Mouse (Mus musculus) hindlimb bud, embryonic 11.5 days (tissue): ENCODE measurements around the gene Cacnb4.
A peak's percentile ranks its signal among the peaks of the same experiment; 100 is the strongest.

Experiments
- DNase-seq: peaks from one replicate; pipeline ENCODE4 v3.0.0-alpha.2; 2012; ENCODE audit warnings: low read depth, low spot score; ENCODE audit errors: extremely low spot score

Cacnb4 gene

GRCm38 (mm10) chr2:52651547-52651946 is 25.1 kb downstream of the Cacnb4 start:
- no peak for DNase-seq

GRCm38 (mm10) chr2:52647255-52647998 is 29.2 kb downstream of the Cacnb4 start:
- no peak for DNase-seq

GRCm38 (mm10) chr2:52643657-52644056 is 33.0 kb downstream of the Cacnb4 start:
- no peak for DNase-seq

- DNase-seq = no peak
Observed at GRCm38 (mm10) chr2:52639530-52639875, 37.1 kb downstream of the Cacnb4 start.

GRCm38 (mm10) chr2:52638857-52639529 is 37.6 kb downstream of the Cacnb4 start:
- no peak for DNase-seq

- DNase-seq = no peak
Observed at GRCm38 (mm10) chr2:52638226-52638625, 38.4 kb downstream of the Cacnb4 start.

GRCm38 (mm10) chr2:52636051-52636450 is 40.6 kb downstream of the Cacnb4 start:
- DNase-seq = no peak

GRCm38 (mm10) chr2:52635358-52635757 is 41.3 kb downstream of the Cacnb4 start:
- DNase-seq = no peak

- peak; percentile 42 for DNase-seq
Observed at GRCm38 (mm10) chr2:52632880-52633279, 43.8 kb downstream of the Cacnb4 start.

- DNase-seq = no peak
Observed at GRCm38 (mm10) chr2:52628186-52628585, 48.4 kb downstream of the Cacnb4 start.

- DNase-seq = no peak
Observed at GRCm38 (mm10) chr2:52626266-52626665, 50.4 kb downstream of the Cacnb4 start.

- no peak for DNase-seq
Observed at GRCm38 (mm10) chr2:52625731-52626130, 50.9 kb downstream of the Cacnb4 start.

- no peak for DNase-seq
Observed at GRCm38 (mm10) chr2:52623921-52624404, 52.7 kb downstream of the Cacnb4 start.

- no peak for DNase-seq
Observed at GRCm38 (mm10) chr2:52623461-52623860, 53.2 kb downstream of the Cacnb4 start.

- DNase-seq = no peak
Observed at GRCm38 (mm10) chr2:52622616-52623015, 54.0 kb downstream of the Cacnb4 start.

- no peak for DNase-seq
Observed at GRCm38 (mm10) chr2:52619406-52619974, 57.1 kb downstream of the Cacnb4 start.

GRCm38 (mm10) chr2:52618804-52619203 is 57.8 kb downstream of the Cacnb4 start:
- no peak for DNase-seq

- DNase-seq = no peak
Observed at GRCm38 (mm10) chr2:52615429-52615828, 61.2 kb downstream of the Cacnb4 start.

- no peak for DNase-seq
Observed at GRCm38 (mm10) chr2:52613888-52614287, 62.7 kb downstream of the Cacnb4 start.

GRCm38 (mm10) chr2:52609486-52609885 is 67.1 kb downstream of the Cacnb4 start:
- no peak for DNase-seq

GRCm38 (mm10) chr2:52607857-52608485 is 68.7 kb downstream of the Cacnb4 start:
- no peak for DNase-seq

GRCm38 (mm10) chr2:52606331-52606730 is 70.3 kb downstream of the Cacnb4 start:
- no peak for DNase-seq
